Mouse (Mus musculus) heart, embryonic 16.5 days (tissue): ENCODE measurements at regions not wholly inside any gene's neighbourhood (a gene's known extent, or its start where the extent isn't known, plus 50 kb on each side); places are given as distances from the start of the nearest gene placed in this dataset. TPM values are rescaled to one million over a fixed set of nuclear protein-coding genes. Genes with fewer than 3 reads are reported as not detected.

Experiments used
- ATAC-seq: fragments of 200-750 bp; cut with Nextera tagmentation; replicated peaks from 2 replicates; pipeline ENCODE4 v1.8.0; 2017; ENCODE audit warnings: moderate number of reproducible peaks; ENCODE audit not compliant: insufficient read depth, low FRiP score; ENCODE audit errors: extremely low read depth
- H3K27ac ChIP-seq: fragments of 300-500 bp; sonication (generic); 2 replicates; pipeline ENCODE4 v1.5.1; 2014; ENCODE audit warnings: mild to moderate bottlenecking, low read length, control low read depth, moderate library complexity
- H3K27me3 ChIP-seq: fragments of 300-500 bp; sonication (generic); 2 replicates; pipeline ENCODE4 v1.6.1; 2014; ENCODE audit warnings: low read length, mixed read lengths; ENCODE audit not compliant: control insufficient read depth, insufficient read depth
- H3K36me3 ChIP-seq: fragments of 300-500 bp; sonication (generic); 2 replicates; pipeline ENCODE4 v1.6.1; 2014; ENCODE audit not compliant: control insufficient read depth, insufficient read depth
- H3K4me1 ChIP-seq: fragments of 300-500 bp; sonication (generic); 2 replicates; pipeline ENCODE4 v1.6.1; 2014; ENCODE audit warnings: low read length, mixed read lengths; ENCODE audit not compliant: control insufficient read depth, insufficient read depth
- H3K4me2 ChIP-seq: fragments of 300-500 bp; sonication (generic); 2 replicates; pipeline ENCODE4 v1.6.1; 2014; ENCODE audit warnings: low read depth, mild to moderate bottlenecking, control low read depth, low read length
- H3K4me3 ChIP-seq: fragments of 300-500 bp; sonication (generic); 2 replicates; pipeline ENCODE4 v1.5.1; 2014; ENCODE audit warnings: mild to moderate bottlenecking, control low read depth, low read length
- H3K9ac ChIP-seq: fragments of 300-500 bp; sonication (generic); 2 replicates; pipeline ENCODE4 v1.6.1; 2014; ENCODE audit warnings: low read length, control low read depth
- H3K9me3 ChIP-seq: fragments of 300-500 bp; sonication (generic); replicated peaks from 2 replicates; pipeline ENCODE4 v1.6.1; 2016; ENCODE audit warnings: low read length; ENCODE audit not compliant: control insufficient read depth
- WGBS: fragments of 180-500 bp; shearing (Covaris S2); extraction: QIAGEN DNeasy Blood & Tissue Kit; methylation state at CpG from one replicate; pipeline ENCODE4 v1.1.7; 2014; 5-methylcytosine and 5-hydroxymethylcytosine counted together
- microRNA-seq: library from miRNA; unstranded; fragments of <30 nt; microRNA quantifications from one replicate; pipeline ENCODE4, GENCODE M21; 2017

GRCm38 (mm10) chr5:64744455-64744854 is 58.7 kb upstream of the Klf3 start:
- no peak overlapping the region for H3K27ac ChIP-seq
- H3K36me3 ChIP-seq: no peaks in the 10 kb centered on the region
- no peak overlapping the region for H3K4me3 ChIP-seq
- WGBS: 83% methylated on average over 5 of the region's 5 CpGs
- H3K4me2 ChIP-seq: no peak overlapping the region
- no peak for ATAC-seq
- peaks cover 7% of the 10 kb centered on the region for H3K4me1 ChIP-seq
- H3K27me3 ChIP-seq: no peaks in the 10 kb centered on the region
- H3K9ac ChIP-seq: no peak overlapping the region
- H3K9me3 ChIP-seq: no peaks in the 10 kb centered on the region

GRCm38 (mm10) chr5:64747461-64747860 is 55.7 kb upstream of the Klf3 start:
- H3K36me3 ChIP-seq: no peaks in the 10 kb centered on the region
- no peaks in the 10 kb centered on the region for H3K9me3 ChIP-seq
- H3K27ac ChIP-seq: no peak overlapping the region
- H3K9ac ChIP-seq: no peak overlapping the region
- no peak overlapping the region for H3K4me2 ChIP-seq
- peaks cover 4% of the 10 kb centered on the region for H3K4me1 ChIP-seq
- H3K27me3 ChIP-seq: no peaks in the 10 kb centered on the region
- WGBS: 76% methylated on average over 1 of the region's 1 CpGs
- H3K4me3 ChIP-seq: no peak overlapping the region
- no peak for ATAC-seq

DNA sequence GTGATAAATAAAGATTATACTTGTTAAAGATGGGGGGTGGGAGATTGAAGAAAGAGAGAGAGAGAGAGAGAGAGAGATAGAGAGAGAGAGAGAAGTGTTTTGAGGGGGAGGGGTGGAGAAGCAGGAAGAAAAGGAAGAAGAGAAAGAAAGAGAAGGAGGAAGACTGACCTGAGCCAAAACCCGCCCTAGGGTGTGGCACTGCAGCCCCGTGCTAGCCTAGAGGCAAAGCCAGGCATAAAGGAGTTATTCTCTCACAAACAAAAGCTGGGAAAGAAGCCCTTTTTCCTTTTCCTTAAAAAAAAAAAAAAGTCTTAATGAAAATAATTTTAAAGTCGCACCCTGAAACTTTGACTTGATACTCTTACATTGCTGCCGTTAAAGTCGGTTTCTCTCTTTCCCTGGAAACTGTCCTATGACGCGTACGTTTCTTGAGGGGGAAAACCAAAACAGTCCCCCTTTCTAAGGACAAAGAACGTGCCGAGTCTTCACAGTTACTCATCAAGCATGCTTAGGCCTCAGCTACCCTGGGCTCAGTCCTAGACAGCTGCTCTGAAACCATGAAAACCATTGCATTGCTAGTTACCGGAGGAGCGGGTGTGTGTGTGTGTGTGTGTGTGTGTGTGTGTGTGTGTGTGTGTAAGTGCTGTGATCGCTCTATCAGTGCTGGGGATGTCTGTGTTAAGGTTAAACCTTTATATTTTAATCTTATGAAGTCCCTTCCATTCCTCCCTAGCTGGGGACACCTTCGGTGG is 53.6 kb upstream of the Klf3 start:
- no peak overlapping the region for H3K4me2 ChIP-seq
- H3K9me3 ChIP-seq: no peaks in the 10 kb centered on the region
- 79% methylated on average over 14 of the region's 14 CpGs for WGBS
- H3K27me3 ChIP-seq: no peaks in the 10 kb centered on the region
- H3K4me3 ChIP-seq: no peak overlapping the region
- no peaks in the 10 kb centered on the region for H3K36me3 ChIP-seq
- ATAC-seq: no peak
- H3K27ac ChIP-seq: no peak overlapping the region
- no peak overlapping the region for H3K9ac ChIP-seq
- H3K4me1 ChIP-seq: peaks cover 4% of the 10 kb centered on the region

DNA sequence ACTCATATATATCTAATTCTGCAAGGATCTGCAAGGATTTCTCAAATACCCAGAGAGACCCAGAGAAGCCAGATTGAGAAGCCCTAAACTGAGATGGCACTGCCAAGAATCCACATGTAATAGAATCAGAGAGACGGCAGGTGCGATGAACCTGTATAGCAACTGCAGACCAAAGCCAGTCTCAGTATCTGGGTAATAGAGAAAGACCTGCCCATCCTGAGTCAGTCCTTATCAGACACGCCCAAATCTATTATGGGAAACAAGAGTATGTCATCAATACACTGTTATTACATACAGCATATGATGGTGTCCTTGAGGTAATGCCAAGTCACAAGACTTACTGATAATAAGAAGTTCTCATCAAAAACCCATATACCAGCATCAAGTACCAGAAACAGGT is 52.8 kb upstream of the Klf3 start:
- no peak overlapping the region for H3K4me3 ChIP-seq
- WGBS: 89% methylated on average over 3 of the region's 3 CpGs
- ATAC-seq: no peak
- H3K36me3 ChIP-seq: no peaks in the 10 kb centered on the region
- no peaks in the 10 kb centered on the region for H3K27me3 ChIP-seq
- no peak overlapping the region for H3K9ac ChIP-seq
- peaks cover 4% of the 10 kb centered on the region for H3K4me1 ChIP-seq
- no peak overlapping the region for H3K27ac ChIP-seq
- no peak overlapping the region for H3K4me2 ChIP-seq
- no peaks in the 10 kb centered on the region for H3K9me3 ChIP-seq

DNA sequence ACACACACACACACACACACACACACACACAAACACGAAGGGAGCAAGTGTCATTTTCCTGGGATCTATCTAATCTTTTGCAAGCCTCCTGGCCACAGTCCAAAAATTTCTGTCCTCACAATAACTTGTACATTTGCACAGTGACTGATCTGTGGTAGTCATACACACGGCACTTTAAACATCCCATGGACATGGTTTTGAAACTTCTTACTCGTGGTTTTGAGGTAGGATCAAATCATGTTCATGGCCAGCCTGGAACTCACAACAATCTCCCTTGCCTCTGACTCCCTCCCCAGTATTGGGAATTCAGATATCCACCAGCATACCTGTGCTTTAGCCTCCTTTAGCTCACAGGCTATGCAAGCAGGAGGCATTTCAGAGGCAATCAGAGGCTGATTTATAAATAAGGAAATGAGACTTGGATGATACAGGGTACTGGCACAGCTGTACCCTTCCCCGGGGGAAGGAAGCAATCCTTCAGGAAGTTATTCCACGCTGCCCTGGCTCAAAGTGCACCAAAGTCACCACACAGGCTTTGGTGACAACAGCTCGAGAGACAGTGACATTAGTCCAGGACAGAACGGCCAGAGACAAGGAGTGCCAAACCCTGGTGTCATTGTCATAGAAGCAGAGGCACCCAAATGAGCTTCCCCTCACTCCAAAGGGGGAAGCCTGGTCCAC is 52.1 kb upstream of the Klf3 start:
- WGBS: 27% methylated on average over 7 of the region's 7 CpGs
- Histone ChIP-seq H3K9ac (no peak overlapping the region), H3K36me3 (no peaks in the 10 kb centered on the region), H3K9me3 (no peaks in the 10 kb centered on the region), H3K4me3 (no peak overlapping the region), H3K4me2 (no peak overlapping the region), H3K27me3 (no peaks in the 10 kb centered on the region), H3K4me1 (peaks cover 4% of the 10 kb centered on the region), H3K27ac (no peak overlapping the region)
- no peak for ATAC-seq

GRCm38 (mm10) chr5:64753142-64753750 is 49.9 kb upstream of the Klf3 start:
- WGBS: 69% methylated on average over 7 of the region's 7 CpGs
- H3K9me3 ChIP-seq: no peaks in the 10 kb centered on the region
- no peak overlapping the region for H3K9ac ChIP-seq
- H3K4me1 ChIP-seq: peaks cover 4% of the 10 kb centered on the region
- ATAC-seq: no peak
- H3K4me3 ChIP-seq: no peak overlapping the region
- no peak overlapping the region for H3K27ac ChIP-seq
- no peak overlapping the region for H3K4me2 ChIP-seq
- H3K27me3 ChIP-seq: no peaks in the 10 kb centered on the region
- H3K36me3 ChIP-seq: no peaks in the 10 kb centered on the region

Small RNA genes in the stretch of these regions (microRNA-seq; reads per million reads assigned to microRNA genes)
- not detected for gene Gm25306
